Comparison of ENCODE assay signal across 8 mouse cellular contexts in the genomic region with DNA sequence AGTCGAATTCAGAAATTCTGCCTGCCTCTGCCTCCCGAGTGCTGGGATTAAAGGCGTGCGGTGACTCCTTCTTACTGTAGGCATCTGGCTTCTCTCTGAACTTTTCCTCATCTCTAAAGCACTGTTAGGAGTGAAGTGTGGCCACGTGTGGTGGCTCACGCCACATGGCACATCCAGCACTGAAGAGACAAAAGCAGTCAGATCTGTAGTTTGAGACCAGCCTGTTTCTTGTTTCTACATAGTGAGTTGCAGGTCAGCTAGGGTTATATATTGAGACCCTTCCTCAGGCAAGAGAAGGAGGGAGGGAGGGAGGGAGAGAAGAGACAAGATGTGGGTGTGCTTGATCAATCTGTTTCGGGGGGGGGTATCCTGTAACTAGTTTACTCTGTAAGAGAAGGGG. TPM values are rescaled to one million over a fixed set of nuclear protein-coding genes. Genes with fewer than 3 reads are reported as not detected.
DNase-seq lines count a peak whose midpoint lies in the region; ATAC-seq and TF ChIP-seq lines count a peak whose summit lies in the region.

Gene Rangrf (minus strand): TSS at position 101 of the 400 bp plus-strand sequence.

- H3K27me3 ChIP-seq in liver, adult 2 months (ENCODE audit: control insufficient read depth, insufficient read depth, low read length) = no peaks in the 10 kb centered on the region
- no peaks in the 10 kb centered on the region; the same call in 1 of the 2 replicates for H3K27me3 ChIP-seq in heart, embryonic 12.5 days (replicated peaks)
- no peaks in the 10 kb centered on the region; the same call in 1 of the 2 replicates for H3K27me3 ChIP-seq in neural tube, embryonic 12.5 days (replicated peaks)

- TF ChIP-seq POLR2A in liver, adult 2 months (IDR thresholded peaks at IDR 0.05; ENCODE audit: extremely low read depth, insufficient read depth, low read length) = no peak
- TF ChIP-seq POLR2A in cortical plate, adult 2 months (IDR thresholded peaks at IDR 0.05; ENCODE audit: extremely low read depth, insufficient read depth, low read length) = no peak

- no peak for DNase-seq in liver, adult 2 months (ENCODE audit: extremely low read depth, low read depth, low spot score)
- no peak for DNase-seq in liver
- DNase-seq in left cerebral cortex, postnatal 10 days (ENCODE audit: extremely low spot score in 1 of 2, low spot score in 2 of 2) = no peak
- no peak for DNase-seq in right cerebral cortex, adult 18-20 months
- no peak for DNase-seq in lung, postnatal 14 days

- H3K4me3 ChIP-seq in liver, adult 2 months (ENCODE audit: insufficient read depth, low read depth, low read length) = peak within 1 kb of the TSS; percentile 47; the same call in 1 of the 2 replicates
- peak within 1 kb of the TSS; percentile 39 for H3K4me3 ChIP-seq in cortical plate, adult 2 months (ENCODE audit: insufficient read depth, low read length)
- peak within 1 kb of the TSS; percentile 53 for H3K4me3 ChIP-seq in heart, embryonic 12.5 days
- H3K4me3 ChIP-seq in neural tube, embryonic 12.5 days = peak within 1 kb of the TSS; percentile 41

- no peaks in the 10 kb centered on the region for H3K79me2 ChIP-seq in liver, adult 2 months (ENCODE audit: control insufficient read depth, insufficient read depth, low read length)

- no peak for TF ChIP-seq CTCF in liver, adult 2 months (IDR thresholded peaks at IDR 0.05; ENCODE audit: low read depth, low read length)
- no peak for TF ChIP-seq CTCF in cortical plate, adult 2 months (IDR thresholded peaks at IDR 0.05; ENCODE audit: extremely low read depth, insufficient read depth, low read length)

- intact Hi-C loops in left cerebral cortex, postnatal 10 days (cut with DNase I) = no loop called here

- no peak within 1 kb of the TSS; the same call in 1 of the 2 replicates for H3K9ac ChIP-seq in liver, adult 2 months (ENCODE audit: low read depth, low read length)
- H3K9ac ChIP-seq in heart, embryonic 12.5 days = no peak within 1 kb of the TSS
- H3K9ac ChIP-seq in neural tube, embryonic 12.5 days = 0 out of 2 replicates have a peak within 1 kb of the TSS, but pooled peaks have one; percentile 6

- no peaks in the 10 kb centered on the region for H3K9me3 ChIP-seq in heart, embryonic 12.5 days (replicated peaks)
- H3K9me3 ChIP-seq in neural tube, embryonic 12.5 days = no peaks in the 10 kb centered on the region

- H3K4me2 ChIP-seq in heart, embryonic 12.5 days = peak within 1 kb of the TSS; percentile 63
- peak within 1 kb of the TSS; percentile 63 for H3K4me2 ChIP-seq in neural tube, embryonic 12.5 days (replicated peaks)

- no peaks in the 10 kb centered on the region for H3K36me3 ChIP-seq in liver, adult 2 months (ENCODE audit: control insufficient read depth, insufficient read depth, low read length)
- no peaks in the 10 kb centered on the region for H3K36me3 ChIP-seq in heart, embryonic 12.5 days
- H3K36me3 ChIP-seq in neural tube, embryonic 12.5 days = no peaks in the 10 kb centered on the region

- no peak within 1 kb of the TSS for H3K27ac ChIP-seq in liver, adult 2 months (replicated peaks; ENCODE audit: insufficient read depth, low read depth, low read length)
- H3K27ac ChIP-seq in cortical plate, adult 2 months (ENCODE audit: insufficient read depth, low read length) = no peak within 1 kb of the TSS
- H3K27ac ChIP-seq in heart, embryonic 12.5 days (ENCODE audit: poor library complexity, severe bottlenecking) = no peak within 1 kb of the TSS
- no peak within 1 kb of the TSS for H3K27ac ChIP-seq in neural tube, embryonic 12.5 days

- H3K4me1 ChIP-seq in liver, adult 2 months (ENCODE audit: control insufficient read depth, insufficient read depth, low read length) = peaks cover 4% of the 10 kb centered on the region
- no peaks in the 10 kb centered on the region for H3K4me1 ChIP-seq in cortical plate, adult 2 months (ENCODE audit: control insufficient read depth, insufficient read depth, low read length)
- H3K4me1 ChIP-seq in heart, embryonic 12.5 days (replicated peaks) = peaks cover 30% of the 10 kb centered on the region
- H3K4me1 ChIP-seq in neural tube, embryonic 12.5 days = peaks cover 10% of the 10 kb centered on the region

- WGBS in liver, adult 2 months = 81% methylated on average over 7 of the region's 7 CpGs
- 69% methylated on average over 7 of the region's 7 CpGs for WGBS in heart, embryonic 12.5 days
- WGBS in neural tube, embryonic 12.5 days = 86% methylated on average over 7 of the region's 7 CpGs

- ATAC-seq in heart, embryonic 12.5 days (ENCODE audit: insufficient number of reproducible peaks, low FRiP score) = no peak
- no peak for ATAC-seq in neural tube, embryonic 12.5 days (ENCODE audit: low FRiP score, low read depth)

RNA-seq across cellular contexts. Expression of gene Rangrf, which starts in this region (rescaled TPM):
- 3.1 and 6.8 TPM in 2 replicates for total RNA-seq in liver, adult 2 months (2014; rRNA removed)
- polyA plus RNA-seq in liver, adult 2 months (2012; rRNA removed) = 5.5 and 6.1 TPM in 2 replicates
- 33.8 and 37.5 TPM in 2 replicates for polyA plus RNA-seq in cortical plate, adult 2 months (2012; rRNA removed)
- polyA plus RNA-seq in heart, embryonic 12.5 days (2016; fragmentation: Nextera tagmentation; extraction: Ambion mirVana) = 64.3 and 67.5 TPM in 2 replicates
- 10 to 100 TPM; 17.2 to 17.5 TPM for total RNA-seq in left cerebral cortex, postnatal 10 days (2021)
- 37.4 and 42.2 TPM in 2 replicates for polyA plus RNA-seq in neural tube, embryonic 12.5 days (2016; fragmentation: Nextera tagmentation; extraction: Ambion mirVana)
